Mouse (Mus musculus) ES-CJ7 (cell line): Measurements from ENCODE around the gene Hoxd3.

Experiments
- DNase-seq: peaks from one replicate; pipeline ENCODE4 v3.0.0; 2011; ENCODE audit warnings: low read depth, low spot score

Gene Hoxd3

GRCm38 (mm10) chr2:74678891-74679595 lies 32.7 kb upstream of the Hoxd3 start, which contains the start of gene Hoxd11:
TSS of gene Hoxd11 (plus strand) at chr2:74679557.
- DNase-seq, result peak; percentile 72

DNA sequence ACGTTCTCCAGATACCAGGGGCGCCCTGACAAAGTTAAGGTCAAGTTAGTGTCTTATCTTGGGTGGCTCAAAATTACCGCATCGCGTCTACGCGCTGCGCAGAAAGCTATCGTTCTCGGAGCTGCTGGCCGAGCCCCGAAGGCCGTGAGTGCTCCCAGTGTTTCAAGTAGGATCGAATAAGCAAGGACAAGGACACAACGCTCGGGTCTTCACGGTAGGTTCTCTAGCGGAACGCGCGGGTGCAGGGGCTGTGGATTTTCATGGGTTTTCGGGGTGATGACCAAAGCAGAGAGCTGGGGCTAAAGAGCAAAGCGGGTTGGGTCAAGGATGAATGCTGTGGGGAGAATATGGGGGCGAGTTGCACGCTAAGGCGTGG lies 32.1 kb upstream of the Hoxd3 start:
- DNase-seq, result peak; percentile 70

DNA sequence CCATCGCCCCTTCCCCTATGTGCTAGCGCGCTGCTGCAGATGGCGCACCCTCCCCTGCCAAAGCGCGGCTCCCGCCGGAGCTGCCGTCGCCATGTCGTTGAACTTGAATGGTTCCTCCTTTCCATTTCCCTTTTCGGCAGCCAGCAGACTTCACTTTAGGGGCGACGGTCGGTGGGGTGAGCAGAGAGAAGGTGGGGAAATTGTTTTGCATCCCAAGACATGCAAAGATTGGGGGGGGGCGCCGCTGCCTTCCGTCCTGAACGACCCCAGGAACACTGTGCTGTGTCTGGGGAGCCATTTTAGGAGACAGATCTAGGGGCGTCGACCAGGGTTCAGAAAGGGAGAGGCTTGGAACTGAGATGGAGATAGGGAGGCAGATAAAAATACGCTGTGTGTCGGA lies 31.7 kb upstream of the Hoxd3 start:
- peak; percentile 70 for DNase-seq

- DNase-seq, result peak; percentile 57
Observed at GRCm38 (mm10) chr2:74680561-74681398, 30.9 kb upstream of the Hoxd3 start.

- peak; percentile 94 for DNase-seq
Observed at GRCm38 (mm10) chr2:74681594-74682531, 29.9 kb upstream of the Hoxd3 start.

DNA sequence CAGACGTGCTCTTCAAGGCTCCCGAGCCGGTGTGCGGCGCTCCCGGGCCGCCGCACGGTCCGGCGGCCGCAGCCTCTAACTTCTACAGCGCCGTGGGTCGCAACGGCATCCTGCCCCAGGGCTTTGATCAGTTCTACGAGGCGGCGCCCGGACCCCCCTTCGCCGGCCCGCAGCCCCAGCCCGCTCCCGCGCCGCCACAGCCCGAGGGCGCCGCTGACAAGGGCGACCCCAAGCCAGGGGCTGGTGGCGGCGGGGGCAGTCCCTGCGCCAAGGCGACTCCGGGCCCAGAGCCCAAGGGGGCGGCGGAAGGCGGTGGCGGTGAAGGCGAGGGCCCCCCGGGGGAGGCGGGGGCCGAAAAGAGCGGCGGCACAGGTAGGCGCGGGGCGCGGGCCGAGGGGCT lies 28.9 kb upstream of the Hoxd3 start:
- DNase-seq, result peak; percentile 17

GRCm38 (mm10) chr2:74683471-74683951 lies 28.2 kb upstream of the Hoxd3 start:
- peak; percentile 81 for DNase-seq

DNA sequence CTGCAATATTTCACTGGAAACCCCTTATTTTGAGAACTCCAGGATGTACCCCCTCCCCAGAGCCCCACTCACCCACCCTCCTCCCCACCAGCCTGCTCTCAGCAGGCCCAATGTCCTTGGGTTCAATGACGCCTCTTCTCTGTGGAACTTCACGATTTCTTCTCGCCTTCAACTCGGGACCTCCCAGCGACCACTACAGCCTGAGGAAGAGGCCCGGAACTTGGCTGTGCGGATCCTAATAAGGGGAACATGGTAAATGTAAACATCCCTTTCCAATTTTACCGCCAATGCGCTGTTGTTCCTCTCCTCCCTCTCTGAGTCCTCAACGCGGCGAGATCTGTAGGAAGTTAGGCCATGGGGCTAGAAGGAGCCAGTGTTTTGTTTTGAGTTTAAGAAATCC lies 27.6 kb upstream of the Hoxd3 start:
- no peak for DNase-seq

GRCm38 (mm10) chr2:74685059-74685603 lies 26.6 kb upstream of the Hoxd3 start:
- no peak for DNase-seq

DNA sequence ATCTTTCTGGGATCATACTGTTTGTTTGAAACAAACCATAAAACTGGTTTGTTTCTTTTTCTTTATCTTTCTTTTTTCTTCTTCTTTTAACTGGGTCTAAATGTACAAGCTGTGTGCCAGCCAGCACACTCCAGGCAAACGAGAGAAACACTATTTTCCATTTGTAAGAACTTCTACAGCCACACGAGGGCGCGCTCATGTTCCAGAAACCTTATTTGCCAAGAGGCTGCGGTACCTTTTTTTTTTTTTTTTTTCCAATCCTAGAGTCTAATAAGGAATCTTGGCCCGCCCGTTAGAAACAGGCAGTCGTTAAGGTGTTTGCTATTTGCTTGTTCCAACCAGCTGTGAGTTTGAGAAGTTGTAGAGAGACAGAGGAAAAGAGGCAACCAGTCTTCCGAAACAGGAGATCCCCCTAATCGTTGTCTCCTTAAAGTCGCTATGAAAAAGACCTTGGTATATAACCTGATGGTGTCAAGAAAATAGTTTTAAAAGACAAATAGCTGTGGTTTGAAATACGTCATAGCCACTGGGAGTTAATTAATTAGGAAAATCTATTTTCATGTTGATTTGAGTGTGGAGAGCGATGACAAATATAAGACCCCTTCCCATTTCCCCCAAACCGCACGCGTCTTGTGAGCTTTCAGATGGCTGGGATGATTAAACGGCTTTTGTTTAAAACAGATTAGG lies 25.3 kb upstream of the Hoxd3 start:
- DNase-seq, result peak; percentile 93

GRCm38 (mm10) chr2:74686988-74687697 lies 24.6 kb upstream of the Hoxd3 start:
- no peak for DNase-seq

GRCm38 (mm10) chr2:74687698-74688555 lies 23.8 kb upstream of the Hoxd3 start:
- no peak for DNase-seq

DNA sequence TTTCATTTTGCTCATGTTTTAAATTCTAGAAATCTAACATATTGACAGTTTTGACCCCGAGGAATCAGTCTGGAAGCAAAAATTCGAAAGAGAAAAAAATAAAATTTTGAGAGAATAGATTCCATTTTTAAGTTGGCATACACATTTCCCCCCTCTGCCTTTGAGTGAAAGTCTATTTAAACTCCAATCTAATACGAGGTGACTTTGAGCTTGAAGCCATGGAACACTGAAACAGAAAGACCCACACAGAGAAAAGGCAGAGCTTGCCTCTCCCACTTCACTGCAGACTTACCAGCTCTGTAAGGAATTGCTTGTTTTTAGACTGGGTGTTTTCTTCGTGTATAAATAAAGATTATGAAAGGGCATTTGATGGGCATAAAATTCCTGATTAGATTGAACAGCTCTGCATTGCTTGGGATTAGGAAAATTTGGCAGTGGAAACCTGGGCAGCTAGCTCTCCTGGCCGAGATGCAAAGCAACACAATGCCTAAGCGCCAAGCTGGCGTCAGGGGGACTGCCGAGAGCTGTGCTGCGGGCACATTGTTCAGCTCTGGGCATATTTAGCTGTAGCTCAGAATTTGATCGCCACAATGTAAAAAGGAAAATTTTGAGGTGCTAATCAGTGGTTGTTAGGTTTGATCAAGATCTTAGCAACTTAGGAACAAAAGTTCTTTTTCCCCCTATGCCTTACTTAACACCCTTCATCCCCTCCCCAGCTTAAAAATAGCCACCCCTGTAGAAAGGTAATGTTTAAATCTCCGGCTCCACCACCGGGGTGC lies 22.7 kb upstream of the Hoxd3 start:
- DNase-seq, result no peak

- DNase-seq, result no peak
Observed at GRCm38 (mm10) chr2:74689574-74690337, 22.0 kb upstream of the Hoxd3 start.

DNA sequence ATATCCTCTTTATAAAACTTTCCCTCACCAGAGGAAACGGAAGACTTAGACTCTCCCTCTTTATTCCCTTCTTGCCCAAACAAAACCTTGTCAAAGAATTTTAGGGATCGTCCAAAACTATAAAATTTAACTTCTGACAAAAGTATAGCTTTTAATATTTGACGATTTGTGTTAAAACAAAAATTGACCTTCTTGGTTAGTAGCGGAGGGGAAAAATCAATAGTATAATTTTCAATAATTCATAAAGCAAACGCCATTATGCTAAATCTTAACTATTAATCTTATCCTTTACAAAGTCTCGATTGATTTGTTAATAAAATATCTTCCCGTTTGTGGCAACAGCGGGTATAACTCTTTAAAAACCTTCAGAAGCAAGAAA lies 21.4 kb upstream of the Hoxd3 start:
- DNase-seq, result no peak

DNA sequence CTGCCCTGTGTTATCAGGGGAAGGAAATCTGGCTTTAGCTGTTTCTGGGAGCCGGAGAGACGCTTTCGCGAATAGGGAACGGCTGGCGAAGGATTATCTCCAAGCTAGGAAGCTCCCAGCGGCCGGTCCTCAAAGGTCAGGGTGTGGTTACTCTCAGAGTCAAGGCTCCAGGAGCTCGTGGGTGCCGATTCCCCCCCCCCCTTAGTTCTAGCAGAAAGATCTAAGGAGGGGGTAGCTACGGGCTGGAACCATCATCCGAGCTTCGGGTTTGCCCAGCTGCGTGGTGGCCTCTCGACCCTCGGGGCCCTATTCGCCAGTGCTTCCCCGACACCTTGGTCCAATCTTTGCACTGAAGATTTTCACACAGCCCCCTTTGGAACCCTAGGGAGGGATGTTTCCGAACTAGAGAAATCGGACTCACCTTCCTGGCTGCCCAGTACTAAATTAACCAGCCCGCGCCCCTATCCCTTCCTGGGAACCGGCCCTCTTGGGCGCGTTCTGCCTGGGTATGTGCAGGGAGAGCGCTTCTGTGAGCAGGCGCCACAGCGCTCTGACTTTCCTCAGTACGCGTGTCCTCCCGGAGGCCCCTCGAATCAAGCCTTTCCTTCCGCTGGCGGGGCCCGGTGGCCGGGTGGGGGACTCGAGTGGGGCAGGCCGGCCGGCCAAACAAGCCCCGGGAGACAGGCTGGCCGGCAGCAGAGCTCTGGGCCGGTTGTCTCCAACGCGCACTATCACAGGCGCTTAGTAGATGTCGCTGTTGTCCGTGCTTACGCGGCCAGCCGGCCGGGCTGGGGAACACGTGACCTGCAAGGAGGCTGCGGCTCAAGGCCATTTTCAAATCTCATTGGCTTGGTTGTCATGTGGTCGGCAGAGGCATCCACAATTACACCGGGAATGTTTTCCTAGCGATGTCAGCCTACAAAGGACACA lies 20.4 kb upstream of the Hoxd3 start, which contains the start of gene Hoxd10:
Gene Hoxd10 (plus strand): TSS at position 903 of the 930 bp plus-strand sequence.
- DNase-seq, result peak; percentile 94
